Mouse (Mus musculus) cerebellum, adult 2 months (tissue): ENCODE results near the gene Phgr1. TPM values are rescaled to one million over a fixed set of nuclear protein-coding genes. Genes with fewer than 3 reads are reported as not detected.
A peak's percentile ranks its signal among the peaks of the same experiment; 100 is the strongest.

Experiments
- DNase-seq, 2 experiments: peaks; one replicate each; pipeline ENCODE4 v3.0.0; 2021
- H3K27ac ChIP-seq: fragments of 200-500 bp; 2 replicates; pipeline ENCODE4 v1.5.1; 2012; ENCODE audit warnings: low read length, control low read depth, inconsistent platforms; ENCODE audit not compliant: insufficient read depth
- H3K27me3 ChIP-seq: fragments of 200-500 bp; 2 replicates; pipeline ENCODE4 v1.6.1; 2012; ENCODE audit warnings: inconsistent platforms, mild to moderate bottlenecking, low read length, moderate library complexity; ENCODE audit not compliant: control insufficient read depth, insufficient read depth
- H3K4me1 ChIP-seq: fragments of 200-500 bp; 2 replicates; pipeline ENCODE4 v1.6.1; 2011; ENCODE audit warnings: low read length; ENCODE audit not compliant: control insufficient read depth, insufficient read depth
- H3K4me3 ChIP-seq: fragments of 200-500 bp; replicated peaks from 2 replicates; pipeline ENCODE3; 2011; ENCODE audit warnings: mild to moderate bottlenecking, low read depth, low read length, control low read depth; ENCODE audit not compliant: insufficient read depth
- CTCF ChIP-seq: fragments of 200-500 bp; IDR thresholded peaks from 2 replicates; pipeline ENCODE4 v1.5.1; 2011; ENCODE audit warnings: low read depth, mild to moderate bottlenecking, control low read depth, low read length, moderate library complexity, borderline replicate concordance; ENCODE audit not compliant: insufficient read depth
- POLR2A ChIP-seq: fragments of 200-500 bp; IDR thresholded peaks from 2 replicates; pipeline ENCODE4 v1.6.1; 2011; ENCODE audit warnings: low read length, control low read depth, borderline replicate concordance; ENCODE audit not compliant: insufficient read depth
- WGBS: fragments of 180-500 bp; shearing (Covaris S2); methylation state at CpG from one replicate; pipeline ENCODE4 v1.1.7; 2018; 5-methylcytosine and 5-hydroxymethylcytosine counted together
- polyA plus RNA-seq: library from polyadenylated mRNA; depleted of rRNA; stranded (reverse); fragments of >200 nt; gene quantifications from 2 replicates; pipeline ENCODE4 v1.2.3, GENCODE M21; 2012

Phgr1 gene
- polyA plus RNA-seq, 1 experiment, result not detected

GRCm38 (mm10) chr2:118804474-118804873 lies 31.9 kb downstream of the Phgr1 start:
- 88% methylated on average over 2 of the region's 2 CpGs for WGBS
- Histone ChIP-seq H3K4me3 (no peak overlapping the region), H3K27me3 (no peaks in the 10 kb centered on the region), H3K27ac (no peak overlapping the region), H3K4me1 (no peaks in the 10 kb centered on the region)
- DNase-seq, result no peak
- TF ChIP-seq CTCF (no peak), POLR2A (no peak)

GRCm38 (mm10) chr2:118805137-118805536 lies 32.6 kb downstream of the Phgr1 start:
- no peak overlapping the region for H3K27ac ChIP-seq
- 73% methylated on average over 3 of the region's 3 CpGs for WGBS
- no peak for DNase-seq
- no peaks in the 10 kb centered on the region for H3K27me3 ChIP-seq
- no peak overlapping the region for H3K4me3 ChIP-seq
- no peak for TF ChIP-seq CTCF
- TF ChIP-seq POLR2A, result no peak
- H3K4me1 ChIP-seq, result no peaks in the 10 kb centered on the region

- Histone ChIP-seq H3K4me1 (no peaks in the 10 kb centered on the region), H3K27ac (no peak overlapping the region), H3K4me3 (no peak overlapping the region), H3K27me3 (no peaks in the 10 kb centered on the region)
- no peak for TF ChIP-seq CTCF
- no peak for TF ChIP-seq POLR2A
- no peak for DNase-seq
- WGBS, result 60% methylated on average over 3 of the region's 3 CpGs
These were observed 33.2 kb downstream of the Phgr1 start for GRCm38 (mm10) chr2:118805756-118806155.

GRCm38 (mm10) chr2:118806860-118807259 lies 34.3 kb downstream of the Phgr1 start:
- WGBS, result 20% methylated on average over 4 of the region's 4 CpGs
- H3K4me1 ChIP-seq, result no peaks in the 10 kb centered on the region
- H3K27ac ChIP-seq, result no peak overlapping the region
- no peak overlapping the region for H3K4me3 ChIP-seq
- TF ChIP-seq POLR2A (no peak), CTCF (no peak)
- no peaks in the 10 kb centered on the region for H3K27me3 ChIP-seq
- DNase-seq, result peak; percentile 64 to 81

GRCm38 (mm10) chr2:118810861-118811260 lies 38.3 kb downstream of the Phgr1 start:
- H3K4me1 ChIP-seq, result no peaks in the 10 kb centered on the region
- no peak for DNase-seq
- no peak overlapping the region for H3K27ac ChIP-seq
- H3K4me3 ChIP-seq, result no peak overlapping the region
- WGBS, result 58% methylated on average over 2 of the region's 2 CpGs
- TF ChIP-seq CTCF, result no peak
- no peak for TF ChIP-seq POLR2A
- no peaks in the 10 kb centered on the region for H3K27me3 ChIP-seq

- no peak for DNase-seq
- Histone ChIP-seq H3K4me3 (no peak overlapping the region), H3K27ac (no peak overlapping the region), H3K4me1 (no peaks in the 10 kb centered on the region), H3K27me3 (no peaks in the 10 kb centered on the region)
- WGBS, result 88% methylated on average over 1 of the region's 1 CpGs
- TF ChIP-seq CTCF, result no peak
- no peak for TF ChIP-seq POLR2A
These were observed 40.2 kb downstream of the Phgr1 start for GRCm38 (mm10) chr2:118812724-118813123.

- DNase-seq, result peak; percentile 84 to 87
- under 1% methylated on average over 49 of the region's 49 CpGs for WGBS
- no peaks in the 10 kb centered on the region for H3K27me3 ChIP-seq
- no peak within 1 kb of the TSS for H3K27ac ChIP-seq
- no peak for TF ChIP-seq POLR2A
- TF ChIP-seq CTCF, result no peak
- peak within 1 kb of the TSS; percentile 52 for H3K4me3 ChIP-seq
- H3K4me1 ChIP-seq, result no peaks in the 10 kb centered on the region
These were observed 41.6 kb downstream of the Phgr1 start, which contains the start of gene Knstrn for GRCm38 (mm10) chr2:118813981-118814836. Gene Knstrn (plus strand): TSS chr2:118814003.

- no peak overlapping the region for H3K27ac ChIP-seq
- DNase-seq, result no peak
- no peak for TF ChIP-seq POLR2A
- TF ChIP-seq CTCF, result no peak
- 93% methylated on average over 5 of the region's 5 CpGs for WGBS
- no peak overlapping the region for H3K4me3 ChIP-seq
- H3K4me1 ChIP-seq, result no peaks in the 10 kb centered on the region
- no peaks in the 10 kb centered on the region for H3K27me3 ChIP-seq
These were observed 50.2 kb downstream of the Phgr1 start for GRCm38 (mm10) chr2:118822800-118823199.
